Mouse (Mus musculus) C2C12 (cell line): Measurements from ENCODE around the gene Mybpc3.

Experiments used
- CEBPB ChIP-seq: IDR thresholded peaks from one replicate; pipeline ENCODE4 v1.6.1; 2011; ENCODE audit warnings: low read depth, mild to moderate bottlenecking, control low read depth, moderate library complexity
- CTCF ChIP-seq: IDR thresholded peaks from one replicate; pipeline ENCODE4 v1.5.1; 2011; ENCODE audit not compliant: control insufficient read depth, insufficient read depth, insufficient read length
- FOSL1 ChIP-seq: IDR thresholded peaks from one replicate; pipeline ENCODE4 v1.8.0; 2011; ENCODE audit warnings: mild to moderate bottlenecking, low read length; ENCODE audit not compliant: poor library complexity, insufficient read depth, severe bottlenecking
- USF1 ChIP-seq: IDR thresholded peaks from one replicate; pipeline ENCODE4 v1.6.1; 2011; ENCODE audit warnings: low read depth, mild to moderate bottlenecking, control low read depth, moderate library complexity

DNA sequence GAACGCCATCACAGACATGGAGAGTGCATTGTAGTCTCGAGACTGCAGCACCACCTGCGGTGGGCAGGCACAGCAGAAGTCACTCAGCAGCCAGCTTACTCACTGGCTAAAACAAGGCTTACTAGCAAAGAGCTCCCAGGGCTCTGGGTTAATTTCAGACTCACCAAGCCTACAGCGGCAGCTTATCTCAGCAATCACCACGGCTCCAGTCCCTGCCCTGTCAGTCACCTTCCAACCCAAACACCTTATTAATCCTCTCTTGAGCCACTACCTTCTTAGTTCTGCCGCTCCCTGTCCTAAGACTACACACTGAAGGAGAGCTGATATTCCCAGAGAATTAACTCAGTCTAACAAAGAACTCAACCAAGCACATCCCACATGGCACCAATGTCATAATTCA, 58.3 kb downstream of the Mybpc3 start:
- TF ChIP-seq USF1 (no peak), CTCF (no peak), FOSL1 (no peak), CEBPB (no peak)
